Mouse (Mus musculus): ENCODE results near the gene Cntn6.

The Cntn6 gene

GRCm38 (mm10) chr6:104783891-104784290 is 291.3 kb downstream of the Cntn6 start:
- DNase-seq, result no peak

GRCm38 (mm10) chr6:104787502-104787901 is 294.9 kb downstream of the Cntn6 start:
- no peak for DNase-seq

- DNase-seq, result no peak
Measured at GRCm38 (mm10) chr6:104808526-104808925, 315.9 kb downstream of the Cntn6 start.

GRCm38 (mm10) chr6:104815610-104816009 is 323.0 kb downstream of the Cntn6 start:
- DNase-seq, result no peak

GRCm38 (mm10) chr6:104879711-104880110 is 387.1 kb downstream of the Cntn6 start:
- no peak for DNase-seq

GRCm38 (mm10) chr6:104884021-104884420 is 391.4 kb downstream of the Cntn6 start:
- DNase-seq, result no peak

- no peak for DNase-seq
Measured at GRCm38 (mm10) chr6:104885829-104886228, 393.2 kb downstream of the Cntn6 start.

GRCm38 (mm10) chr6:104891071-104891470 is 398.5 kb downstream of the Cntn6 start:
- DNase-seq, result no peak

All from kidney, adult 9 months (tissue).